Comparison of ENCODE assay signal across 8 mouse cellular contexts in genomic region chr6:30172820-30173550, GRCm38 (mm10).
DNase-seq lines count a peak whose midpoint lies in the region; ATAC-seq and TF ChIP-seq lines count a peak whose summit lies in the region.

No protein-coding gene starts in this region.

- no peak for ATAC-seq in heart, embryonic 15.5 days (replicated peaks; ENCODE audit: insufficient number of reproducible peaks, insufficient read depth, low FRiP score, low read depth)
- ATAC-seq in limb, embryonic 12.5 days (ENCODE audit: insufficient number of reproducible peaks, insufficient read depth, low FRiP score, low TSS enrichment, low read depth) = no peak

- H3ac ChIP-seq in myocyte (ENCODE audit: control insufficient read depth, insufficient read length) = peak overlapping the region; percentile 40

- H3K4me1 ChIP-seq in lung, adult 2 months (ENCODE audit: control insufficient read depth, insufficient read depth, low read length) = peaks cover 6% of the 10 kb centered on the region; the same call in 1 of the 2 replicates
- H3K4me1 ChIP-seq in heart, embryonic 15.5 days (replicated peaks) = peaks cover 46% of the 10 kb centered on the region
- peaks cover 60% of the 10 kb centered on the region for H3K4me1 ChIP-seq in limb, embryonic 12.5 days (replicated peaks)

- H3K4me2 ChIP-seq in heart, embryonic 15.5 days = peak overlapping the region; percentile 68
- peak overlapping the region; percentile 58 for H3K4me2 ChIP-seq in limb, embryonic 12.5 days
- peak overlapping the region; percentile 77 for H3K4me2 ChIP-seq in myocyte (ENCODE audit: low read depth)

- no peaks in the 10 kb centered on the region for H3K36me3 ChIP-seq in heart, embryonic 15.5 days
- no peaks in the 10 kb centered on the region for H3K36me3 ChIP-seq in limb, embryonic 12.5 days
- H3K36me3 ChIP-seq in myocyte (ENCODE audit: control insufficient read depth, insufficient read depth) = no peaks in the 10 kb centered on the region

- peak; percentile 56 for DNase-seq in lung, adult 2 months
- no peak for DNase-seq in lung, postnatal 25 days (ENCODE audit: low spot score)
- DNase-seq in adrenal gland, postnatal 36 days = peak; percentile 54 to 72
- no peak for DNase-seq in frontal cortex, postnatal 14 days (ENCODE audit: low spot score in 2 of 2)
- DNase-seq in layer of hippocampus, postnatal 25 days (ENCODE audit: extremely low spot score in 1 of 2, low spot score in 1 of 2) = no peak

- peaks cover 97% of the 10 kb centered on the region for H3K27me3 ChIP-seq in heart, embryonic 15.5 days
- peaks cover 97% of the 10 kb centered on the region for H3K27me3 ChIP-seq in limb, embryonic 12.5 days
- H3K27me3 ChIP-seq in myocyte (ENCODE audit: control insufficient read depth, insufficient read depth, insufficient read length) = peaks cover 22% of the 10 kb centered on the region

- peak overlapping the region; percentile 64 for H3K4me3 ChIP-seq in lung, adult 2 months (replicated peaks; ENCODE audit: extremely low read depth, low read depth, low read length)
- H3K4me3 ChIP-seq in heart, embryonic 15.5 days = peak overlapping the region; percentile 45
- H3K4me3 ChIP-seq in limb, embryonic 12.5 days (replicated peaks) = peak overlapping the region; percentile 40
- peak overlapping the region; percentile 48 for H3K4me3 ChIP-seq in myocyte

- H3K9ac ChIP-seq in heart, embryonic 15.5 days = no peak overlapping the region
- no peak overlapping the region for H3K9ac ChIP-seq in limb, embryonic 12.5 days (replicated peaks)

- no peak for TF ChIP-seq CTCF in lung, adult 2 months (IDR thresholded peaks at IDR 0.05; ENCODE audit: insufficient read depth, low read length)

- 2% methylated on average over 44 of the region's 44 CpGs for WGBS in lung, adult 2 months
- 2% methylated on average over 44 of the region's 44 CpGs for WGBS in heart, embryonic 15.5 days
- under 1% methylated on average over 44 of the region's 44 CpGs for WGBS in limb, embryonic 12.5 days

- no peak overlapping the region for H3K27ac ChIP-seq in heart, embryonic 15.5 days
- no peak overlapping the region for H3K27ac ChIP-seq in limb, embryonic 12.5 days

- no peak for TF ChIP-seq POLR2A in lung, adult 2 months (IDR thresholded peaks at IDR 0.05; ENCODE audit: borderline replicate concordance, extremely low read depth, low read depth, low read length)
- no peak for TF ChIP-seq POLR2A in myocyte (IDR thresholded peaks at IDR 0.05; ENCODE audit: insufficient read length, low read depth)

- H3K79me2 ChIP-seq in myocyte (ENCODE audit: control insufficient read depth, insufficient read depth) = peaks cover 5% of the 10 kb centered on the region

- no peaks in the 10 kb centered on the region for H3K9me3 ChIP-seq in heart, embryonic 15.5 days (replicated peaks)
- no peaks in the 10 kb centered on the region for H3K9me3 ChIP-seq in limb, embryonic 12.5 days

TF ChIP-seq in myocyte, 11 proteins besides CTCF, POLR2A, EP300 and RAD21:
- TF ChIP-seq REST (IDR thresholded peaks at IDR 0.05; ENCODE audit: insufficient read depth, insufficient read length) (no peak), SRF (IDR thresholded peaks at IDR 0.05; ENCODE audit: control insufficient read depth, insufficient read length, low read depth) (no peak), TCF3 (IDR thresholded peaks at IDR 0.05; ENCODE audit: insufficient read length, low read depth) (no peak), E2F4 (IDR thresholded peaks at IDR 0.05; ENCODE audit: insufficient read depth) (no peak)
TF ChIP-seq in myocyte: peak in this region for 0.

Comparison
In these comparisons a context has a peak if more than half of its experiments do, and no peak if none do; other contexts are left out.
1. DNase-seq: peak in lung, adult 2 months (single experiment) and adrenal gland, postnatal 36 days (2 of 2); none in lung, postnatal 25 days (single experiment), frontal cortex, postnatal 14 days (0 of 2) and layer of hippocampus, postnatal 25 days (0 of 2).
2. Peak in every context shown above with its lines, with median percentiles within 50 percentile points of each other: H3K4me3 ChIP-seq and H3K4me2 ChIP-seq.